Mouse (Mus musculus) right cerebral cortex, postnatal 10 days (tissue): ENCODE data around the gene Chchd6.
A peak's percentile ranks its signal among the peaks of the same experiment; 100 is the strongest.

ENCODE experiments used
- DNase-seq, 2 experiments: peaks; one replicate each; pipeline ENCODE4 v3.0.0; 2021; ENCODE audit warnings: low spot score in 2 of 2

Gene Chchd6

GRCm38 (mm10) chr6:89407247-89407889 is 188.1 kb downstream of the Chchd6 start:
- DNase-seq: no peak

- DNase-seq: no peak
These were observed 190.5 kb downstream of the Chchd6 start for GRCm38 (mm10) chr6:89404964-89405363.

- no peak for DNase-seq
These were observed 191.9 kb downstream of the Chchd6 start for GRCm38 (mm10) chr6:89403257-89404225.

- DNase-seq: no peak
These were observed 193.0 kb downstream of the Chchd6 start for GRCm38 (mm10) chr6:89402406-89402805.

- DNase-seq: no peak
These were observed 195.9 kb downstream of the Chchd6 start for GRCm38 (mm10) chr6:89399564-89399963.

GRCm38 (mm10) chr6:89397919-89398318 is 197.5 kb downstream of the Chchd6 start:
- DNase-seq: no peak

- DNase-seq: no peak
These were observed 201.6 kb downstream of the Chchd6 start for GRCm38 (mm10) chr6:89393820-89394219.

GRCm38 (mm10) chr6:89392213-89392612 is 203.2 kb downstream of the Chchd6 start:
- no peak for DNase-seq

- no peak for DNase-seq
These were observed 205.7 kb downstream of the Chchd6 start for GRCm38 (mm10) chr6:89389771-89390170.

GRCm38 (mm10) chr6:89386956-89387355 is 208.5 kb downstream of the Chchd6 start:
- no peak for DNase-seq

- DNase-seq: no peak
These were observed 210.8 kb downstream of the Chchd6 start for GRCm38 (mm10) chr6:89384699-89385098.

GRCm38 (mm10) chr6:89381851-89382250 is 213.6 kb downstream of the Chchd6 start:
- no peak for DNase-seq

- DNase-seq: no peak
These were observed 214.3 kb downstream of the Chchd6 start for GRCm38 (mm10) chr6:89381172-89381571.

- no peak for DNase-seq
These were observed 214.7 kb downstream of the Chchd6 start for GRCm38 (mm10) chr6:89380751-89381150.

GRCm38 (mm10) chr6:89378264-89378663 is 217.2 kb downstream of the Chchd6 start:
- DNase-seq: no peak

GRCm38 (mm10) chr6:89368812-89369211 is 226.6 kb downstream of the Chchd6 start:
- DNase-seq: no peak

- DNase-seq: no peak
These were observed 231.1 kb downstream of the Chchd6 start for GRCm38 (mm10) chr6:89364342-89364741.

- no peak for DNase-seq
These were observed 232.4 kb downstream of the Chchd6 start for GRCm38 (mm10) chr6:89363107-89363451.

- DNase-seq: peak; percentile 68 to 78
These were observed 233.0 kb downstream of the Chchd6 start, which contains the start of gene Plxna1 for GRCm38 (mm10) chr6:89362281-89363106. TSS of gene Plxna1 (minus strand) at chr6:89362620.

GRCm38 (mm10) chr6:89361418-89362280 is 233.8 kb downstream of the Chchd6 start:
- DNase-seq: no peak
